Mouse (Mus musculus) midbrain, embryonic 11.5 days (tissue): ENCODE measurements at regions not wholly inside any gene's neighbourhood (a gene's known extent, or its start where the extent isn't known, plus 50 kb on each side); places are given as distances from the start of the nearest gene placed in this dataset.

Experiments
- ATAC-seq: fragments of 200-750 bp; cut with Nextera tagmentation; 2 replicates; pipeline ENCODE4 v1.8.0; 2017; ENCODE audit warnings: moderate TSS enrichment, moderate library complexity; ENCODE audit not compliant: low FRiP score
- DNase-seq: peaks from one replicate; pipeline ENCODE4 v3.0.0; 2015; ENCODE audit warnings: low spot score; ENCODE audit errors: missing footprints
- H3K27ac ChIP-seq: fragments of 300-500 bp; sonication (generic); 2 replicates; pipeline ENCODE4 v1.5.1; 2014; ENCODE audit warnings: low read depth, low read length
- H3K27me3 ChIP-seq: fragments of 300-500 bp; sonication (generic); 2 replicates; pipeline ENCODE4 v1.6.1; 2014; ENCODE audit warnings: mild to moderate bottlenecking, low read length, moderate library complexity, mixed read lengths; ENCODE audit not compliant: control insufficient read depth, insufficient read depth
- H3K36me3 ChIP-seq: fragments of 300-500 bp; sonication (generic); 2 replicates; pipeline ENCODE4 v1.6.1; 2014; ENCODE audit warnings: mild to moderate bottlenecking, low read length, moderate library complexity, mixed read lengths; ENCODE audit not compliant: control insufficient read depth, insufficient read depth
- H3K4me1 ChIP-seq: fragments of 300-500 bp; sonication (generic); 2 replicates; pipeline ENCODE4 v1.6.1; 2014; ENCODE audit warnings: low read length; ENCODE audit not compliant: control insufficient read depth, insufficient read depth
- H3K4me2 ChIP-seq: fragments of 300-500 bp; sonication (generic); 2 replicates; pipeline ENCODE4 v1.6.1; 2014; ENCODE audit warnings: mild to moderate bottlenecking, moderate library complexity
- H3K4me3 ChIP-seq: fragments of 300-500 bp; sonication (generic); 2 replicates; pipeline ENCODE4 v1.5.1; 2014; ENCODE audit warnings: low read depth, low read length
- H3K9ac ChIP-seq: fragments of 300-500 bp; sonication (generic); 2 replicates; pipeline ENCODE4 v1.6.1; 2014; ENCODE audit warnings: low read length
- H3K9me3 ChIP-seq: fragments of 300-500 bp; sonication (generic); 2 replicates; pipeline ENCODE4 v1.6.1; 2016; ENCODE audit warnings: low read length; ENCODE audit not compliant: control insufficient read depth
- WGBS: fragments of 180-500 bp; shearing (Covaris S2); extraction: QIAGEN DNeasy Blood & Tissue Kit; methylation state at CpG from one replicate; pipeline ENCODE4 v1.1.7; 2014; 5-methylcytosine and 5-hydroxymethylcytosine counted together

DNA sequence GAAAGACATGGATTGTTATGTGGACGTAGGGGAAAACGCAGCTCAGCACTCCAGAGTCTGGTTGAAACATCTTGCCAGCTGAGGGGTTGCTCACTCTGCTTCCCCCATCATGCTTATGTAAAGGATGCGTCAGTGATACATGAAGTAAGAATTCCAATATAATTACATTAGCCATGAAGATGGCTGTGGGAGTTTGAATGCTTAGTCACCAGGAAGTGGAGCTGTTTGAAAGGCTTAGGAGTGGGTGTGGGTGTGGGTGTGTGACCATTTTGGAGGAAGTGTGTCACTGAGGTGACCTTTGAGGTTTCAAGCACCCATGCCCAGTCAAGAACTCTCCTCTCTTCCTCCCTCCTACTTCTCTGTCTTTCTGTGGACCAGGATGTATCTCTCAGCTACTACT, 295.8 kb downstream of the Scg2 start:
- Histone ChIP-seq H3K36me3 (no peaks in the 10 kb centered on the region), H3K9me3 (no peaks in the 10 kb centered on the region), H3K9ac (no peak overlapping the region), H3K4me3 (no peak overlapping the region), H3K4me1 (no peaks in the 10 kb centered on the region), H3K27me3 (no peaks in the 10 kb centered on the region), H3K4me2 (no peak overlapping the region), H3K27ac (no peak overlapping the region)
- ATAC-seq, result no peak
- no peak for DNase-seq
- 89% methylated on average over 3 of the region's 3 CpGs for WGBS
